Mouse (Mus musculus) forebrain, embryonic 12.5 days (tissue): ENCODE data around the gene Sugct. TPM values are rescaled to one million over a fixed set of nuclear protein-coding genes. Genes with fewer than 3 reads are reported as not detected.
"Not testable (repeated sequence)": the region's sequence is repeated elsewhere in the genome, so short reads cannot be mapped to it uniquely, and the experiment has no call there.

Experiments
- ATAC-seq: fragments of 200-750 bp; cut with Nextera tagmentation; 2 replicates; pipeline ENCODE4 v1.8.0; 2017; ENCODE audit warnings: moderate TSS enrichment; ENCODE audit not compliant: low FRiP score
- H3K27ac ChIP-seq: fragments of 300-500 bp; sonication (generic); 2 replicates; pipeline ENCODE4 v1.5.1; 2016; ENCODE audit warnings: mild to moderate bottlenecking
- H3K27me3 ChIP-seq: fragments of 300-500 bp; sonication (generic); 2 replicates; pipeline ENCODE4 v1.6.1; 2016; ENCODE audit warnings: mild to moderate bottlenecking
- H3K36me3 ChIP-seq: fragments of 300-500 bp; sonication (generic); replicated peaks from 2 replicates; pipeline ENCODE4 v1.6.1; 2016; ENCODE audit warnings: mild to moderate bottlenecking
- H3K4me1 ChIP-seq: fragments of 300-500 bp; sonication (generic); 2 replicates; pipeline ENCODE4 v1.6.1; 2016
- H3K4me2 ChIP-seq: fragments of 300-500 bp; sonication (generic); 2 replicates; pipeline ENCODE4 v1.6.1; 2016; ENCODE audit warnings: mild to moderate bottlenecking, moderate library complexity
- H3K4me3 ChIP-seq: fragments of 300-500 bp; sonication (generic); replicated peaks from 2 replicates; pipeline ENCODE4 v1.5.1; 2016; ENCODE audit warnings: mild to moderate bottlenecking
- H3K9ac ChIP-seq: fragments of 300-500 bp; sonication (generic); 2 replicates; pipeline ENCODE4 v1.6.1; 2016; ENCODE audit warnings: mild to moderate bottlenecking
- H3K9me3 ChIP-seq: fragments of 300-500 bp; sonication (generic); 2 replicates; pipeline ENCODE4 v1.6.1; 2016
- WGBS: fragments of 180-500 bp; shearing (Covaris S2); methylation state at CpG from one replicate; pipeline ENCODE4 v1.1.7; 2016; 5-methylcytosine and 5-hydroxymethylcytosine counted together
- polyA plus RNA-seq: library from polyadenylated mRNA; unstranded; fragments of >200 nt; fragmentation: Nextera tagmentation; extraction: Ambion mirVana; gene quantifications from 2 replicates; pipeline ENCODE4 v1.2.1, GENCODE M21; 2016

Sugct gene
- polyA plus RNA-seq, 1 experiment from 2014 or later = 2.4 TPM

DNA sequence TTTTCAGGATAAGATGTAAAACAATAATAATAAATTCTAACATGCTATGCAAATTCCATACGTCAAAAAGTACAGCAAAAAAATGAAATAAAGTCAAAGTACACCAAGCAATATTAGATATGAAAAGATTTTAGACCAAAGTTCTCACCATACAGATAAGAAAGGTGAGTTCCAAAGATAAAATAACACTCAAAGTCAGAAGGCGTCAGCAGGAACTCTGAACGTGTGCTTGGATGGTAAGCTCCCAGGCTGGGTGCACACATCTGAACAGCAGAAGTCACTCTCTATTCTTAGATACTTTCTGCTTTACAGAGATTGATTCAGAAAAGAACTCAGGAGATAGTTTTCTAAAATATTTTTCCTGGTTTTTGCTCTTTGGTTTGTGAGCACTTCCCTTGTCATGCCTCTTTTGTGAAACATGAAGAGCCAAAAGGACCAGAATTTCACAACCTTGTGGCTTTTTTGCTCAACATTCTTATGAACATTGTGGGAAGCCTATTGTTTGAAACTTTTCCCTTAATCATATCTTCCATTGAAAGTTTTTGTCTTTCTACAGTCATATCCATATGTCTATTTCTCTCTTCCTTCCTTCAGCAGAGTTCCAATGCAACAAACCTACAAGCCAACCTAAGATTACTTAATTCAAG, 110.0 kb downstream of the Sugct start:
- H3K9ac ChIP-seq = no peak overlapping the region
- no peak overlapping the region for H3K4me2 ChIP-seq
- no peaks in the 10 kb centered on the region for H3K36me3 ChIP-seq
- H3K27me3 ChIP-seq = no peaks in the 10 kb centered on the region
- 52% methylated on average over 3 of the region's 3 CpGs for WGBS
- H3K27ac ChIP-seq = no peak overlapping the region
- no peaks in the 10 kb centered on the region for H3K9me3 ChIP-seq
- H3K4me3 ChIP-seq = no peak overlapping the region
- no peaks in the 10 kb centered on the region for H3K4me1 ChIP-seq
- ATAC-seq = no peak

DNA sequence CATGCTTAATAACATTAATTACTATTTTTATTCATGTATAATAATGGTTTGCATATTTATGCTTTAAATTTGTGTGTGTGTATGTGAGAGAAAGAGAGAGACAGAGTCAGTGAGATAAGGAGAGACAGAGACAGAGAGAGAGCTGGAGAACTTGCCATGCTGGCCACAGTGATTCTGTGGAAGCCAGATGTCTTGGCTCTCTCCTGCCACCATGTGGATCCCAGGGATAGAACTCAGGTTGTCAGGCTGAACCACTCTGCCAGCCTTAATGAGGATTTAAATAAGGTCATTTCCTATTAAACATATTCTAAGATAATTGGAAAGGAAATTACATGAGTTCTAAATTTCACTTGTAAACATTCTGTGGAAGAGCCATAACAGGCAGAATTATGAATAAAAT, 110.5 kb downstream of the Sugct start:
- no peaks in the 10 kb centered on the region for H3K9me3 ChIP-seq
- no peaks in the 10 kb centered on the region for H3K4me1 ChIP-seq
- H3K4me3 ChIP-seq = no peak overlapping the region
- ATAC-seq = peak; percentile 51; the same call in 1 of the 2 replicates
- H3K4me2 ChIP-seq = no peak overlapping the region
- H3K36me3 ChIP-seq = no peaks in the 10 kb centered on the region
- H3K27ac ChIP-seq = no peak overlapping the region
- no peaks in the 10 kb centered on the region for H3K27me3 ChIP-seq
- H3K9ac ChIP-seq = no peak overlapping the region

DNA sequence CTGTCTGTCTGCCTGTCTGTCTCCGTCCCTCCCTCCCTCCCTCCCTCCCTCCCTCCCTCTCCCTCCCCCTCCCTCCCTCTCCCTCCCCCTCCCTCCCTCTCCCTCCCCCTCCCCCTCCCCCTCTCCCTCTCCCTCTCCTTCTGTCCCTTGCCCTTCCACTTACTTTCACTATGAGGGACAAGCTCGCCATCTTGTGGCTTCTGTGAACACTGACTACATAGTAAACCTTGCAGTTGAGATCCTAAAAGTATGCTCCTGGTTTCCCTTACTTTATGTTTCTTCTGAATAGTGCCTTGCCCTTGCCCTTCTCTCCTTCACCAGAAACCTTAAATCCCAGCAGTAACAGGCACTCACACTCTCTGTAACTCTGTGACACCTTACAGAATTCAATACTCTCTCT, 113.7 kb downstream of the Sugct start:
- Histone ChIP-seq H3K9ac (no peak overlapping the region), H3K4me2 (no peak overlapping the region), H3K27me3 (no peaks in the 10 kb centered on the region), H3K4me1 (no peaks in the 10 kb centered on the region), H3K27ac (no peak overlapping the region), H3K4me3 (no peak overlapping the region), H3K36me3 (no peaks in the 10 kb centered on the region), H3K9me3 (no peaks in the 10 kb centered on the region)
- 20% methylated on average over 2 of the region's 2 CpGs for WGBS
- ATAC-seq = no peak

DNA sequence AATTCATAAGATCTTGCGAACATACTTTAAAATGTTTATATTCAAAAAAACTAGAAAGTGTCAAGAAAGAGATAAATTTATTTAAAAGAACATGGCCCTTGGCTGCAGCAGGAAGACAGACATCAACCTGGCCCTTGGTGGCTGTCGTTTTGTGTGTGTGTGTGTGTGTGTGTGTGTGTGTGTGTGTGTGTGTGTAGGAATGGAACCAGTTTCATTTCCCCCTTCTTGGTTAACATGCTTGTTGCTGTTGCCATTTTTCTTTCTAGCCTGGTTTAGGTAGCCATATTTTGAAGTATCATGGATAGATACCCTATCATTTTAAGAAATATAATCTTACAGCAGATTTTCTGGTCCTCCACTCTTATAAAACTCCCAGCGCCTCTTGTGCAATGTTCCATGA, 136.0 kb downstream of the Sugct start:
- H3K36me3 ChIP-seq = no peaks in the 10 kb centered on the region
- H3K4me2 ChIP-seq = no peak overlapping the region
- no peak overlapping the region for H3K9ac ChIP-seq
- H3K9me3 ChIP-seq = no peaks in the 10 kb centered on the region
- ATAC-seq = no peak
- 86% methylated on average over 3 of the region's 3 CpGs for WGBS
- H3K27ac ChIP-seq = no peak overlapping the region
- H3K27me3 ChIP-seq = no peaks in the 10 kb centered on the region
- H3K4me1 ChIP-seq = no peaks in the 10 kb centered on the region
- H3K4me3 ChIP-seq = no peak overlapping the region

DNA sequence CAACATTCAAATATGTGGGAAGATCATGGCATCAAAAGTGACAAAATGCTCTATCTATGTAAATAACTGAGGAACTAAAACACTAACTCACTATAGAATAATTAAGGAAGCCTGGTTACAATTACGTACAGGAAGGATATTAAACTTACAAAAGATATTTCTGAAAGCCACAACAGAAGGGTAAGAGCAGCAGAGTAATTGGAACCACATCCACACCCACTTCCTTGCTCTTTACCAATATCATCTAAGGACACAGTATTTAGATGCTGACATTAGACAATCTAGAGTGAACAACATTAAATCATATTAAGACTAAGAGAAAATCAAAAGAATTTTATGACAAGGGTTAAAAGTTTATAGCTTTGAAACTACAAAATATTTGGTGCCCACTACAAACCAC, 159.0 kb downstream of the Sugct start:
- no peaks in the 10 kb centered on the region for H3K36me3 ChIP-seq
- H3K4me1 ChIP-seq = no peaks in the 10 kb centered on the region
- H3K27ac ChIP-seq = no peak overlapping the region
- WGBS = 85% methylated on average over 1 of the region's 1 CpGs
- no peak overlapping the region for H3K4me3 ChIP-seq
- ATAC-seq = no peak
- H3K27me3 ChIP-seq = no peaks in the 10 kb centered on the region
- H3K4me2 ChIP-seq = no peak overlapping the region
- H3K9ac ChIP-seq = no peak overlapping the region
- no peaks in the 10 kb centered on the region for H3K9me3 ChIP-seq

DNA sequence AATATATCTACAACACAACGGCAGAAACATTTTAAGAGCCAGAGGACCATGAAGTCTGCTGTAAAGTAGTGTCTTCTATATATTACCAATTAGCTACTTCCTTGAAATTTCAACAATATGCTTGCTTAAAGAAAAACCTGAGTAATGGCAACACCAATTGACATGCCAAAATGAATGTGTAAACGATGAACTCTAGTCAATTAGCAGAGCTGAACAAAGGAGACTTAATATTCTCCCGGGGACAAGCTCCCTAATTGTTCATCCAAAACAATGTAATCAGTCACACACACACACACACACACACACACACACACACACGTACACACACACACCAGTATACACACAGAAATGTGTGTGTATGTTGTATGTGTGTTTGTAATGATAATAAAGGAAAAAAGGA, 160.5 kb downstream of the Sugct start:
- Histone ChIP-seq H3K4me2 (no peak overlapping the region), H3K27ac (no peak overlapping the region), H3K4me1 (no peaks in the 10 kb centered on the region), H3K4me3 (no peak overlapping the region), H3K9ac (no peak overlapping the region), H3K9me3 (no peaks in the 10 kb centered on the region), H3K27me3 (no peaks in the 10 kb centered on the region), H3K36me3 (no peaks in the 10 kb centered on the region)
- WGBS = 47% methylated on average over 4 of the region's 4 CpGs
- no peak for ATAC-seq

DNA sequence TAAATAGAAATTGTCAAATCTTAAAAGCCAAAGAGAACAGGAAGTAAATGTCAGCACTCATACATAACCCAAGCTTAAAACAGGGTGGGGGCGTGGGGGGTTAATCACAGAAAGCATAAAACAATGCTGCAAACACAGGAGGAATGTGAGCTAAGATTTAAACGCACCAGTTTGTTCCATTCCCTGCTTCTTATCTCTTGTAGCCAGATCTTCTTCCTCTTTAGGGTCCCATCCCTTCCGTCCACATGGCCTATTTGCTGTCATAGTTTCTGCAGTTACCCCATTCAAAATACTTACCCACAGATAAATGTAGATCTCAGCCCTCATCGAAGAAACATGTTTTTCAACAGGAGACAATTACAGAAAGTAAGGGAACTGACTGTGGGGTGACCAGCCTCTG, 160.9 kb downstream of the Sugct start:
- ATAC-seq = no peak
- 77% methylated on average over 4 of the region's 4 CpGs for WGBS

DNA sequence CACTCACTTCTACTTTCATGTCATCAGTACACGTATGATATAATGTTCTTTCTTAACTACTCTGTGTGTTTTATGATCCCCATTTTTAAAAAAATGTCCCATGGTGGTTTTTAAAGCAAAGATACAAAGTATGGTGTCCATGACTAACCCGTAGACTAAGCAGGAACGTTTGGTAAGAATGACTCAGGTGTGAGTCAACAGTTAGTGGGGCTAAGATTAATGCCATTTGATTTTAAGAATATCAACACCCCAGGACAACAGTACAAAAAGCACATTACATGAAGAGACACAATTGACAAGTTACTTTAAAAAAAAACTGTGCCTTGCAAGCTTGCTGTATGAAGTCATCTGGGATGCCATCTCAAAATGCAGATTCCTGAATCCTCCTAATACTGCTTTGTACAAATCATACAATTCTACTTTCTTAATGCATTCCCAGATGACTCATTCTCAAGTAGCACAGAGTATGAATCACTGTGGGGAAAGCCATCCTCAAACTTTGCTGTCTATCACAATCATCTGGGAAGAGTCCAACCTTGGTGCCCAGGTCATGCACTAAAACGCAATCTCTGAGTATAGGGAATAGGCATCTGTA, 184.1 kb downstream of the Sugct start:
- H3K27ac ChIP-seq = no peak overlapping the region
- ATAC-seq = no peak
- no peaks in the 10 kb centered on the region for H3K4me1 ChIP-seq
- no peak overlapping the region for H3K4me2 ChIP-seq
- no peak overlapping the region for H3K4me3 ChIP-seq
- H3K27me3 ChIP-seq = no peaks in the 10 kb centered on the region
- 81% methylated on average over 4 of the region's 4 CpGs for WGBS
- H3K9ac ChIP-seq = no peak overlapping the region
- no peaks in the 10 kb centered on the region for H3K9me3 ChIP-seq
- H3K36me3 ChIP-seq = no peaks in the 10 kb centered on the region

More for the DNA sequence above, 160.9 kb downstream of the Sugct start:
- Histone ChIP-seq H3K27me3 (no peaks in the 10 kb centered on the region), H3K9me3 (no peaks in the 10 kb centered on the region), H3K27ac (no peak overlapping the region), H3K4me1 (no peaks in the 10 kb centered on the region), H3K4me3 (no peak overlapping the region), H3K4me2 (no peak overlapping the region), H3K9ac (no peak overlapping the region), H3K36me3 (no peaks in the 10 kb centered on the region)

DNA sequence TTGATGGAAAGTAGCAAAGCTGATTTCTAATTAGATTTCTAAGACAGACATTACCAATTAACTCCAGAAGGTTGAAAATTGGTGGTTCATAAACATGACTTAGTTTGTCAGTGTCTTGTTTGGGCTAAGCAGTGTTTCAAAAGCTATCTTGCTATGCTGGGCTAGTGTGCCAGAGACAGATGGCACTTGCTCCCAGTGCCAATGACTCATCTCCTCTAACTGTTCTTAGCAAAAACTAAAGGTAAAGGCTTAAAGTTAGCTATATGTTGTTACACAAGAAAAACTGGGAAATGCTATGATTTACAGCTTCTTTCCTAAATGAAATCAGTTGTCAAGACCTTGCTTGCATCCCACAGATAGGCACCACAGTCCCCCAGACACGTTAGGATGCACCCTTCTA, 200.4 kb downstream of the Sugct start:
- Histone ChIP-seq H3K9me3 (no peaks in the 10 kb centered on the region), H3K9ac (no peak overlapping the region), H3K4me1 (no peaks in the 10 kb centered on the region), H3K27ac (no peak overlapping the region), H3K27me3 (no peaks in the 10 kb centered on the region), H3K4me3 (no peak overlapping the region), H3K4me2 (no peak overlapping the region), H3K36me3 (no peaks in the 10 kb centered on the region)
- WGBS = 70% methylated on average over 1 of the region's 1 CpGs
- no peak for ATAC-seq

DNA sequence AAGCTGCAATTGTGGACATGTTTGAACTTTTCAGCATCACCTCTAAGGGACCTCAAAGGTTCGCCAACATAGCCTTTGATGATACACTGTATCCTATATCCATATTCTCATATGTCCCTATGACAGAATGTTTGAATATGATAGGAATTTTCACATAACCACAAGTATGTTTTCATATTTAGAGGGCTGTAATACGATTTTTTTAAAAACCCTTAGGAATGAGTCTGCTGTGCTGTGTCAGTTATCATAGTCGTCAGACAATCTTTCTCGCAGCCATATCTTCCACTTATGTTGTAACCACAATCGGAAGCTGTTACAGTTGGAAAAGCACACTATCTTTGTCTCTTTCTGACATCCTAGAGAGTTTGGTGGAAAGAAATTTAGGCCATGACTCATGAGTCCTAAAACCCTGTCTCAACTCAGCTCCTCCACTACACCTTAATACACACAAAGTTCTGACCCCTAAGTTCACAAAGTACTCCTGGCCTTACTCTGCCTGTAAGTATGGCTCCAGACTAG, 201.2 kb downstream of the Sugct start:
- WGBS = 85% methylated on average over 5 of the region's 5 CpGs
- H3K27ac ChIP-seq = no peak overlapping the region
- no peak overlapping the region for H3K4me2 ChIP-seq
- H3K36me3 ChIP-seq = no peaks in the 10 kb centered on the region
- H3K9ac ChIP-seq = no peak overlapping the region
- H3K4me3 ChIP-seq = no peak overlapping the region
- H3K4me1 ChIP-seq = no peaks in the 10 kb centered on the region
- H3K27me3 ChIP-seq = no peaks in the 10 kb centered on the region
- no peak for ATAC-seq
- no peaks in the 10 kb centered on the region for H3K9me3 ChIP-seq

DNA sequence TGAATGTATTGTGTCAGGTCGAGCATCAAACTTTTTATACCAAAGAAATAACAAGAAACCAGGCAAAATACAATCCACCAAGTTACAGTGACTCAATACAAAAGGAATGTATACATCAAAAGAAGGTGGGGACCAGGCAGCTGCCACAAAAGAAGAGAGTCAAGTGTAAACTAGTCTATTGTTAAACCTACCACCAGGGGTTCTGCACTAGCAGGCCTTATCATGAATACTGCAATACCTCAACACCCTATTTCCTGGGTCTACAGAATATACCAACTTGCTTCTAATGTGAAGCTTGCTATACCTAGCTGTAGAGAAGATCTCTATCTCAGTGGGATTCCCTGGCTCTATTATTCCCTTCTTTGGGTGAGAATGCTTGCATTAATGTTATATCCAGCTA, 237.4 kb downstream of the Sugct start:
- not testable (repeated sequence) for H3K27me3 ChIP-seq, H3K4me2 ChIP-seq, H3K9me3 ChIP-seq, H3K36me3 ChIP-seq, H3K4me1 ChIP-seq, H3K4me3 ChIP-seq, ATAC-seq, H3K27ac ChIP-seq, H3K9ac ChIP-seq
- WGBS = 39% methylated on average over 1 of the region's 1 CpGs

DNA sequence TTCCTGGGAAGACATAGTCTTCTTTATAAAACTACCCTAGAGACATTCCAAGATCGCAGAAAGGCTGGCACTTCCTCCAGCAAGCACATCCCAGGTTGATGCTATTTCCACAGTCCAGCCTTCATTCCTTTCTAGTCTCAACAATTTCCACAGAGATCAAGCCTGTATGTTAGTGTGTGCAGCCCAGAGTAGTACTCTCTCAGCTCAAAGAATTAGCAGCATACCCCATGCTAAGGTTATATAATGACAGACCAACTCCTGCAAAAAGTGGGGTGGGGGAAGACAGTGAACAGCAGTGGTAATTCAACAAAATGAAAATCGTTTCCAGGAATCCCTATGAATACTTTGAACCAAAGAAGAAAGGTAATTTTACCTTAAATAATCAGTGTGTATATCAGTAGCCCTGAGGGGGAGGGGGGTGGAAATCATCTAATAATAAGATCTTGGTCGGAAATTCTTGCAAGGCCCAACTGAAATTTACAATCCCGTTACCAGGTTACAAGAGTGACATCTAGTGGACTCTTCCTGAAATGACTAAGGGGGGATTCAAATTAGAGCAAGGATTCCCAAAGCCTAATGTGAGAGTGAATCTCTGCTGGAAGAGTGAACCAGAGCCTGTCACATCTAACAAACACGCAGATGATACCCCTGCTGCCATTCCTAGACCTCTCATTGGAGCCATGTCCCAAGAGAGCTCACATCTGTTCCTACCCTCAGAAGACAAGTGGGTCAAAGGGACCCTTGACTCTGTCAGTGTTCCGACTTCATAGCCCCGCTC, 263.0 kb downstream of the Sugct start:
- H3K4me2 ChIP-seq = no peak overlapping the region

More for the DNA sequence above, 263.0 kb downstream of the Sugct start:
- H3K36me3 ChIP-seq = no peaks in the 10 kb centered on the region
- ATAC-seq = peak; percentile 66
- 41% methylated on average over 7 of the region's 7 CpGs for WGBS
- H3K4me3 ChIP-seq = no peak overlapping the region
- H3K27me3 ChIP-seq = no peaks in the 10 kb centered on the region
- no peak overlapping the region for H3K27ac ChIP-seq
- no peaks in the 10 kb centered on the region; the same call in 1 of the 2 replicates for H3K4me1 ChIP-seq
- H3K9ac ChIP-seq = no peak overlapping the region
- no peaks in the 10 kb centered on the region for H3K9me3 ChIP-seq
